Mouse (Mus musculus) MEL (cell line): Measurements from ENCODE around the gene Ralb.

ENCODE experiments used
- CTCF ChIP-seq, 3 experiments: IDR thresholded peaks in 2 of 3; conservative IDR thresholded peaks in 1 of 3; 2 replicates each; pipeline ENCODE4 v1.5.1; 2011 to 2012; ENCODE audit warnings: low read length in 3 of 3, low read depth in 2 of 3, mild to moderate bottlenecking in 2 of 3, improper control_type of control experiment in 1 of 3, inconsistent platforms in 1 of 3, mixed read lengths in 1 of 3, moderate library complexity in 1 of 3; ENCODE audit not compliant: control insufficient read depth in 1 of 3, insufficient read depth in 1 of 3, poor library complexity in 1 of 3, severe bottlenecking in 1 of 3
- E2F4 ChIP-seq: IDR thresholded peaks from 2 replicates; pipeline ENCODE4 v1.6.1; 2011; ENCODE audit warnings: low read depth, low read length, improper control_type of control experiment, borderline replicate concordance
- MAX ChIP-seq: IDR thresholded peaks from 2 replicates; pipeline ENCODE4 v1.6.1; 2011; ENCODE audit warnings: low read length, improper control_type of control experiment
- NRF1 ChIP-seq: IDR thresholded peaks from 2 replicates; pipeline ENCODE4 v1.6.1; 2014; ENCODE audit warnings: low read depth, mild to moderate bottlenecking, inconsistent platforms, low read length, improper control_type of control experiment, moderate library complexity; ENCODE audit not compliant: poor library complexity, insufficient read depth, severe bottlenecking
- POLR2A ChIP-seq, 2 experiments: IDR thresholded peaks; 2 replicates each; pipeline ENCODE4 v1.6.1; 2011 to 2012; ENCODE audit warnings: low read length in 2 of 2, mild to moderate bottlenecking in 2 of 2, control low read depth in 1 of 2, improper control_type of control experiment in 1 of 2, low read depth in 1 of 2, moderate library complexity in 1 of 2; ENCODE audit not compliant: control insufficient read depth in 1 of 2, insufficient read depth in 1 of 2, poor library complexity in 1 of 2
- POLR2AphosphoS5 ChIP-seq: IDR thresholded peaks from 2 replicates; pipeline ENCODE4 v1.6.1; 2012; ENCODE audit warnings: low read depth, borderline replicate concordance, mild to moderate bottlenecking, inconsistent platforms, low read length, moderate library complexity, mixed read lengths
- TCF12 ChIP-seq: IDR thresholded peaks from 2 replicates; pipeline ENCODE4 v1.6.1; 2014; ENCODE audit warnings: low read depth, mild to moderate bottlenecking, inconsistent platforms, low read length, improper control_type of control experiment, moderate library complexity

DNA sequence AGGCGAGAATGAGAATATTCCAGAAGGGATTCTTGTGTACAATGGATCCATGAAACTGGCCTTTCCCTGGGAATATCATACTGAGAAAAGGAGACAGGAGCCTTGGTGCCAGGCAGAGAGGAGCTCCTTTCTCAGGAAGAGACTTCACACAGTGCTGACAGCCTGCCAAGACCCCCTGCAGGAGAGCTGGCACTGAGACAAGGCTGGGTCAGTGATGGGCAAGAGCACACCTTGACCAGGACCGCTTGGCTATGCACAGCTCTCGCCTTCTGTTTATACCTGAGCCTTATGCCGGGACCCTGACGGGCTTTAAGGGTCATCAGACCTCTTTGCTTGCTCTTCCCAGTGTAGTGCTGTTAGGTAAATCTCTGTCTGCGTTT is 9.2 kb downstream of the Ralb start:
- TF ChIP-seq MAX (no peak), E2F4 (no peak), POLR2A (IDR thresholded peaks at IDR 0.05; ENCODE audit: control insufficient read depth in 1 of 2, insufficient read depth in 1 of 2, low read depth in 1 of 2, low read length in 2 of 2, poor library complexity in 1 of 2) (no peak), TCF12 (no peak), CTCF (IDR thresholded peaks at IDR 0.05 in 2 of 3, conservative IDR thresholded peaks at IDR 0.05 in 1 of 3; ENCODE audit: control insufficient read depth in 1 of 3, insufficient read depth in 1 of 3, low read depth in 2 of 3, low read length in 3 of 3, poor library complexity in 1 of 3, severe bottlenecking in 1 of 3) (no peak), NRF1 (no peak), POLR2AphosphoS5 (no peak)
